Mouse (Mus musculus) large intestine, adult 2 months (tissue): ENCODE measurements at regions not wholly inside any gene's neighbourhood (a gene's known extent, or its start where the extent isn't known, plus 50 kb on each side); places are given as distances from the start of the nearest gene placed in this dataset.

ENCODE experiments used
- DNase-seq: peaks from one replicate; pipeline ENCODE4 v3.0.0-alpha.2; 2012; ENCODE audit warnings: low read depth, low spot score
- WGBS: fragments of 180-500 bp; shearing (Covaris S2); methylation state at CpG from one replicate; pipeline ENCODE4 v1.1.7; 2018; 5-methylcytosine and 5-hydroxymethylcytosine counted together

DNA sequence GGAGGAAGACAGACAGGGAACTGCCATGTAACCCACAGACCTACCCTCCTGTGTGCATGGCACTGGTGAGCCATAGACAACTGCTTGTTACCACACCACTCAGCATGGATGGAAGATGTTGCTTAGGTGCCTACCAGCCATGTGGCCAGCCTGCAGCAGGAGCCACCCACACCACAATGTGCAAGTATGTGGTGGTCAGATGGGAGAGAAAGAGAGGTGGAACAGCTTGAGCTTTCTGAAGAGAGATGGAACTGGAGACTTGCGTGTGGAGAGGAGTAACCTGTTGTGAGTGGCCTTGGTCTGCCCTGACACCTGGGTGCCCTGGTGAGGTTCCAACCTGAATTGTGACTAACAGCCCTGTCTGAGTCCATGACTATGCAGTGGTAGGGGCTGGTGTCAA, 50.4 kb upstream of the Nkx2-2 start:
- WGBS = 88% methylated on average over 1 of the region's 1 CpGs
- no peak for DNase-seq
